Mouse (Mus musculus): ENCODE results near the gene Tgm4. TPM values are rescaled to one million over a fixed set of nuclear protein-coding genes. Genes with fewer than 3 reads are reported as not detected.

Gene Tgm4
- polyA plus RNA-seq, 2 experiments = 0.02 to 0.18 TPM

- TF ChIP-seq CTCF (IDR thresholded peaks at IDR 0.05; ENCODE audit: low read depth) = no peak
- no peak for TF ChIP-seq EP300 (IDR thresholded peaks at IDR 0.05; ENCODE audit: low read depth)
- Histone ChIP-seq H3K9ac (replicated peaks) (no peak overlapping the region), H3K4me2 (ENCODE audit: low read depth) (no peak overlapping the region), H3K27ac (no peak overlapping the region), H3K4me1 (replicated peaks; ENCODE audit: control insufficient read depth in 2 of 2, insufficient read depth in 2 of 2, low read length in 1 of 2) (no peaks in the 10 kb centered on the region), H3K27me3 (ENCODE audit: control insufficient read depth, insufficient read depth, low read length) (no peaks in the 10 kb centered on the region), H3K9me3 (ENCODE audit: control insufficient read depth, low read length) (no peaks in the 10 kb centered on the region), H3K4me3 (ENCODE audit: insufficient read depth in 1 of 2, low read depth in 2 of 2, low read length in 2 of 2) (no peak overlapping the region), H3K36me3 (replicated peaks; ENCODE audit: control insufficient read depth, insufficient read depth, low read depth) (no peaks in the 10 kb centered on the region)
- no peak for ATAC-seq (ENCODE audit: insufficient read depth)
- 26% methylated on average over 1 of the region's 1 CpGs for WGBS (ENCODE audit: insufficient replicate concordance)
- no peak for DNase-seq (ENCODE audit: low read depth in 3 of 3, low spot score in 3 of 3)
Observed at GRCm38 (mm10) chr9:123047665-123048064, 13.1 kb downstream of the Tgm4 start.

GRCm38 (mm10) chr9:123058724-123059292 lies 24.3 kb downstream of the Tgm4 start:
- H3K4me1 ChIP-seq (replicated peaks; ENCODE audit: control insufficient read depth in 2 of 2, insufficient read depth in 2 of 2, low read length in 1 of 2) = no peaks in the 10 kb centered on the region
- ATAC-seq (ENCODE audit: insufficient read depth) (no peak), DNase-seq (ENCODE audit: low read depth in 3 of 3, low spot score in 3 of 3) (peak in 2 of 3 experiments; percentile 5 to 17)
- no peaks in the 10 kb centered on the region for H3K36me3 ChIP-seq (replicated peaks; ENCODE audit: control insufficient read depth, insufficient read depth, low read depth)
- H3K27me3 ChIP-seq (ENCODE audit: control insufficient read depth, insufficient read depth, low read length) = no peaks in the 10 kb centered on the region
- H3K4me3 ChIP-seq (ENCODE audit: insufficient read depth in 1 of 2, low read depth in 2 of 2, low read length in 2 of 2) = no peak overlapping the region
- no peak overlapping the region for H3K4me2 ChIP-seq (ENCODE audit: low read depth)
- no peak for TF ChIP-seq EP300 (IDR thresholded peaks at IDR 0.05; ENCODE audit: low read depth)
- peak; percentile 22 for TF ChIP-seq CTCF (IDR thresholded peaks at IDR 0.05; ENCODE audit: low read depth)
- H3K9me3 ChIP-seq (ENCODE audit: control insufficient read depth, low read length) = no peaks in the 10 kb centered on the region
- no peak overlapping the region for H3K9ac ChIP-seq (replicated peaks)
- H3K27ac ChIP-seq = no peak overlapping the region

GRCm38 (mm10) chr9:123060172-123060571 lies 25.6 kb downstream of the Tgm4 start:
- no peak overlapping the region for H3K4me2 ChIP-seq (ENCODE audit: low read depth)
- no peak overlapping the region for H3K4me3 ChIP-seq (ENCODE audit: insufficient read depth in 1 of 2, low read depth in 2 of 2, low read length in 2 of 2)
- no peak for TF ChIP-seq EP300 (IDR thresholded peaks at IDR 0.05; ENCODE audit: low read depth)
- TF ChIP-seq CTCF (IDR thresholded peaks at IDR 0.05; ENCODE audit: low read depth) = no peak
- no peaks in the 10 kb centered on the region for H3K4me1 ChIP-seq (replicated peaks; ENCODE audit: control insufficient read depth in 2 of 2, insufficient read depth in 2 of 2, low read length in 1 of 2)
- no peak for DNase-seq (ENCODE audit: low read depth in 3 of 3, low spot score in 3 of 3)
- no peak overlapping the region for H3K27ac ChIP-seq
- no peaks in the 10 kb centered on the region for H3K27me3 ChIP-seq (ENCODE audit: control insufficient read depth, insufficient read depth, low read length)
- H3K36me3 ChIP-seq (replicated peaks; ENCODE audit: control insufficient read depth, insufficient read depth, low read depth) = no peaks in the 10 kb centered on the region
- no peak for ATAC-seq (ENCODE audit: insufficient read depth)
- WGBS (ENCODE audit: insufficient replicate concordance) = 42% methylated on average over 3 of the region's 3 CpGs
- no peak overlapping the region for H3K9ac ChIP-seq (replicated peaks)
- no peaks in the 10 kb centered on the region for H3K9me3 ChIP-seq (ENCODE audit: control insufficient read depth, low read length)

GRCm38 (mm10) chr9:123079149-123079548 lies 44.6 kb downstream of the Tgm4 start:
- Histone ChIP-seq H3K4me3 (ENCODE audit: insufficient read depth in 1 of 2, low read depth in 2 of 2, low read length in 2 of 2) (no peak overlapping the region), H3K9me3 (ENCODE audit: control insufficient read depth, low read length) (no peaks in the 10 kb centered on the region), H3K4me2 (ENCODE audit: low read depth) (no peak overlapping the region), H3K9ac (replicated peaks) (no peak overlapping the region), H3K36me3 (replicated peaks; ENCODE audit: control insufficient read depth, insufficient read depth, low read depth) (peaks cover 19% of the 10 kb centered on the region), H3K27ac (no peak overlapping the region), H3K4me1 (replicated peaks; ENCODE audit: control insufficient read depth in 2 of 2, insufficient read depth in 2 of 2, low read length in 1 of 2) (0 out of 4 replicates have a peak, but pooled peaks cover 0 to 2% of the 10 kb centered on the region in 2 experiments), H3K27me3 (ENCODE audit: control insufficient read depth, insufficient read depth, low read length) (no peaks in the 10 kb centered on the region)
- TF ChIP-seq CTCF (IDR thresholded peaks at IDR 0.05; ENCODE audit: low read depth) (no peak), EP300 (IDR thresholded peaks at IDR 0.05; ENCODE audit: low read depth) (no peak)
- WGBS (ENCODE audit: insufficient replicate concordance) = 39% methylated on average over 5 of the region's 5 CpGs
- ATAC-seq (ENCODE audit: insufficient read depth) (peak; percentile 71), DNase-seq (ENCODE audit: low read depth in 3 of 3, low spot score in 3 of 3) (no peak)

GRCm38 (mm10) chr9:123080355-123080754 lies 45.8 kb downstream of the Tgm4 start:
- no peaks in the 10 kb centered on the region for H3K27me3 ChIP-seq (ENCODE audit: control insufficient read depth, insufficient read depth, low read length)
- H3K36me3 ChIP-seq (replicated peaks; ENCODE audit: control insufficient read depth, insufficient read depth, low read depth) = peaks cover 25% of the 10 kb centered on the region
- H3K9ac ChIP-seq (replicated peaks) = no peak overlapping the region
- 0 out of 4 replicates have a peak, but pooled peaks cover 0 to 2% of the 10 kb centered on the region in 2 experiments for H3K4me1 ChIP-seq (replicated peaks; ENCODE audit: control insufficient read depth in 2 of 2, insufficient read depth in 2 of 2, low read length in 1 of 2)
- 78% methylated on average over 7 of the region's 7 CpGs for WGBS (ENCODE audit: insufficient replicate concordance)
- no peaks in the 10 kb centered on the region for H3K9me3 ChIP-seq (ENCODE audit: control insufficient read depth, low read length)
- H3K27ac ChIP-seq = no peak overlapping the region
- TF ChIP-seq CTCF (IDR thresholded peaks at IDR 0.05; ENCODE audit: low read depth) (no peak), EP300 (IDR thresholded peaks at IDR 0.05; ENCODE audit: low read depth) (no peak)
- H3K4me2 ChIP-seq (ENCODE audit: low read depth) = no peak overlapping the region
- DNase-seq (ENCODE audit: low read depth in 3 of 3, low spot score in 3 of 3) (no peak), ATAC-seq (ENCODE audit: insufficient read depth) (no peak)
- H3K4me3 ChIP-seq (ENCODE audit: insufficient read depth in 1 of 2, low read depth in 2 of 2, low read length in 2 of 2) = no peak overlapping the region

All from liver, embryonic 14.5 days (tissue).